Mouse (Mus musculus) frontal cortex, postnatal 36 days (tissue): ENCODE measurements around the gene Kif3c.
A peak's percentile ranks its signal among the peaks of the same experiment; 100 is the strongest.

Experiments used
- DNase-seq, 2 experiments: peaks; one replicate each; pipeline ENCODE4 v3.0.0; 2022; ENCODE audit warnings: low spot score in 2 of 2

Kif3c gene

GRCm38 (mm10) chr12:3364508-3365448 lies at the start of gene Kif3c:
Kif3c (plus strand) TSS chr12:3365132.
- peak; percentile 89 for DNase-seq

- no peak for DNase-seq
These were observed 48.8 kb upstream of the Kif3c start for GRCm38 (mm10) chr12:3316083-3316482.

- DNase-seq, result no peak
These were observed 48.0 kb upstream of the Kif3c start for GRCm38 (mm10) chr12:3316937-3317336.

- DNase-seq, result no peak
These were observed 45.6 kb upstream of the Kif3c start for GRCm38 (mm10) chr12:3319377-3319776.

- peak; percentile 50 to 68 for DNase-seq
These were observed 41.7 kb upstream of the Kif3c start for GRCm38 (mm10) chr12:3323241-3323640.

GRCm38 (mm10) chr12:3325232-3325631 lies 39.7 kb upstream of the Kif3c start:
- DNase-seq, result no peak

GRCm38 (mm10) chr12:3329677-3330076 lies 35.3 kb upstream of the Kif3c start:
- DNase-seq, result no peak

- no peak for DNase-seq
These were observed 26.0 kb upstream of the Kif3c start for GRCm38 (mm10) chr12:3338931-3339330.

- DNase-seq, result no peak
These were observed 20.8 kb upstream of the Kif3c start for GRCm38 (mm10) chr12:3344155-3344554.

- no peak for DNase-seq
These were observed 19.9 kb upstream of the Kif3c start for GRCm38 (mm10) chr12:3345038-3345437.

GRCm38 (mm10) chr12:3347682-3348081 lies 17.2 kb upstream of the Kif3c start:
- DNase-seq, result no peak

- no peak for DNase-seq
These were observed 15.5 kb upstream of the Kif3c start for GRCm38 (mm10) chr12:3349387-3349786.

- no peak for DNase-seq
These were observed 14.8 kb upstream of the Kif3c start for GRCm38 (mm10) chr12:3350136-3350535.

GRCm38 (mm10) chr12:3352216-3352615 lies 12.7 kb upstream of the Kif3c start:
- no peak for DNase-seq

GRCm38 (mm10) chr12:3355068-3355467 lies 9.9 kb upstream of the Kif3c start:
- no peak for DNase-seq

- DNase-seq, result no peak
These were observed 8.1 kb upstream of the Kif3c start for GRCm38 (mm10) chr12:3356824-3357223.

GRCm38 (mm10) chr12:3359302-3359701 lies 5.6 kb upstream of the Kif3c start:
- peak; percentile 80 to 90 for DNase-seq

GRCm38 (mm10) chr12:3360043-3360442 lies 4.9 kb upstream of the Kif3c start:
- no peak for DNase-seq

- DNase-seq, result no peak
These were observed 856 bp upstream of the Kif3c start for GRCm38 (mm10) chr12:3364076-3364475.

GRCm38 (mm10) chr12:3365449-3366189 lies 687 bp downstream of the Kif3c start:
- DNase-seq, result peak in 1 of 2 experiments; percentile 47

GRCm38 (mm10) chr12:3366190-3366956 lies 1.4 kb downstream of the Kif3c start:
- no peak for DNase-seq

GRCm38 (mm10) chr12:3366957-3367260 lies 2.0 kb downstream of the Kif3c start:
- DNase-seq, result no peak
